In the genomic region with DNA sequence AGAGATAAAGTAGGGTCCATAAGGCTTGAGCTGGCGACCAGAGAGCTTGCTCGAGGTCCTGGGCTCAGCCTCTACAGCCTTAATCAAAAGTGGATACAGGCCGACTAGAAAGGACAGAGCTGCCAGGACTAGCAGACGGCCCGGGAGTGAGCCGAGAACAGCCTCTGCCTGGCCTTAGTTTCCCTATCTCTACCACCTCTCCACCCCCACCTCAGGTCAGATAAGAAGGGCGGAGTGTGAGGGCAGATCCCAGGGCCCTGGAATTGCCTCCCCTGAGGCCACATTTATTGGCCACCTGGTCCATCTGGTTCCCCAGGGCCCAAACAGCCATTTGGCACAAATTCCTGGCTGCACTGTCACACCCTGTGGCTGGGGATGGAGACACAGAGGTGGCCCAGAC, we compare ENCODE assay signal across 9 mouse cellular contexts. TPM values are rescaled to one million over a fixed set of nuclear protein-coding genes. Genes with fewer than 3 reads are reported as not detected.
A peak's percentile ranks its signal among the peaks of the same experiment; 100 is the strongest.
DNase-seq lines count a peak whose midpoint lies in the region; ATAC-seq and TF ChIP-seq lines count a peak whose summit lies in the region.
"Had no signal": no experiment of that assay in that cellular context is flagged by ENCODE, and none has a peak within 500 bp of the region (broad histone marks: within the 10 kb centered on the region; RNA-seq: fewer than 3 reads in every experiment).

No protein-coding gene starts in this region.

- H3K4me1 ChIP-seq in limb, embryonic 11.5 days (ENCODE audit: control insufficient read depth, insufficient read depth, low read length), result peaks cover 15% of the 10 kb centered on the region
- H3K4me1 ChIP-seq in limb, embryonic 10.5 days, result peaks cover 43% of the 10 kb centered on the region
- peaks cover 54% of the 10 kb centered on the region for H3K4me1 ChIP-seq in heart, embryonic 13.5 days

- no peak for ATAC-seq in limb, embryonic 11.5 days (ENCODE audit: insufficient number of reproducible peaks, low FRiP score, low TSS enrichment, low read depth)
- no peak for ATAC-seq in heart, embryonic 13.5 days (ENCODE audit: extremely low read depth, insufficient number of reproducible peaks, low FRiP score, low TSS enrichment)

- H3K27ac ChIP-seq in limb, embryonic 11.5 days (replicated peaks; ENCODE audit: low read depth, low read length), result no peak overlapping the region
- no peak overlapping the region for H3K27ac ChIP-seq in limb, embryonic 10.5 days
- H3K27ac ChIP-seq in heart, embryonic 13.5 days (replicated peaks), result 0 out of 2 replicates have a peak overlapping the region, but pooled peaks have one; percentile 24
- H3K27ac ChIP-seq: midbrain, embryonic 10.5 days had no signal

- H3K27me3 ChIP-seq in limb, embryonic 11.5 days (ENCODE audit: control insufficient read depth, insufficient read depth, low read length), result no peaks in the 10 kb centered on the region
- H3K27me3 ChIP-seq in limb, embryonic 10.5 days (ENCODE audit: low read depth, poor library complexity, severe bottlenecking), result no peaks in the 10 kb centered on the region
- H3K27me3 ChIP-seq in heart, embryonic 13.5 days (replicated peaks), result no peaks in the 10 kb centered on the region
- no peaks in the 10 kb centered on the region for H3K27me3 ChIP-seq in myocyte (ENCODE audit: control insufficient read depth, insufficient read depth, insufficient read length)

- no peak overlapping the region for H3K9ac ChIP-seq in limb, embryonic 11.5 days (ENCODE audit: low read length)
- peak overlapping the region; percentile 63 for H3K9ac ChIP-seq in heart, embryonic 13.5 days

- no peaks in the 10 kb centered on the region for H3K9me3 ChIP-seq in limb, embryonic 11.5 days (ENCODE audit: control insufficient read depth, low read length)
- H3K9me3 ChIP-seq in limb, embryonic 10.5 days (replicated peaks), result no peaks in the 10 kb centered on the region
- no peaks in the 10 kb centered on the region for H3K9me3 ChIP-seq in heart, embryonic 13.5 days
- H3K9me3 ChIP-seq: midbrain, embryonic 10.5 days had no signal

- no peak overlapping the region for H3ac ChIP-seq in myocyte (ENCODE audit: control insufficient read depth, insufficient read length)

- no peak overlapping the region for H3K4me2 ChIP-seq in limb, embryonic 11.5 days (ENCODE audit: low read depth, severe bottlenecking)
- peak overlapping the region; percentile 28 for H3K4me2 ChIP-seq in heart, embryonic 13.5 days
- H3K4me2 ChIP-seq in myocyte (ENCODE audit: low read depth), result peak overlapping the region; percentile 6

- DNase-seq in limb, embryonic 11.5 days (ENCODE audit: low spot score), result no peak
- no peak for DNase-seq in limb, embryonic 10.5 days (ENCODE audit: low spot score)
- DNase-seq in brain, adult 2 months (ENCODE audit: low read depth, low spot score), result peak; percentile 45
- DNase-seq in frontal cortex, postnatal 36 days (ENCODE audit: low spot score in 2 of 2), result no peak
- no peak for DNase-seq in yolk sac, embryonic 10.5 days (ENCODE audit: low spot score)
- DNase-seq: kidney, adult 9 months had no signal

- TF ChIP-seq POLR2A in myocyte (IDR thresholded peaks at IDR 0.05; ENCODE audit: insufficient read length, low read depth), result no peak

- WGBS in limb, embryonic 11.5 days, result 46% methylated on average over 7 of the region's 7 CpGs
- 69% methylated on average over 7 of the region's 7 CpGs for WGBS in limb, embryonic 10.5 days
- 18% methylated on average over 7 of the region's 7 CpGs for WGBS in heart, embryonic 13.5 days

- peaks cover 23% of the 10 kb centered on the region for H3K36me3 ChIP-seq in limb, embryonic 11.5 days (ENCODE audit: control insufficient read depth, insufficient read depth, low read length)
- peaks cover 82% of the 10 kb centered on the region for H3K36me3 ChIP-seq in limb, embryonic 10.5 days
- H3K36me3 ChIP-seq in heart, embryonic 13.5 days, result peaks cover 76% of the 10 kb centered on the region
- peaks cover 22% of the 10 kb centered on the region for H3K36me3 ChIP-seq in myocyte (ENCODE audit: control insufficient read depth, insufficient read depth)

- H3K79me2 ChIP-seq in myocyte (ENCODE audit: control insufficient read depth, insufficient read depth), result peaks cover 53% of the 10 kb centered on the region

- H3K4me3 ChIP-seq in limb, embryonic 11.5 days (ENCODE audit: low read depth, low read length), result 0 out of 2 replicates have a peak overlapping the region, but pooled peaks have one; percentile 6
- H3K4me3 ChIP-seq in limb, embryonic 10.5 days, result no peak overlapping the region
- no peak overlapping the region for H3K4me3 ChIP-seq in heart, embryonic 13.5 days
- H3K4me3 ChIP-seq in myocyte, result no peak overlapping the region
- H3K4me3 ChIP-seq: midbrain, embryonic 10.5 days had no signal

TF ChIP-seq in myocyte, 11 proteins besides CTCF, POLR2A, EP300 and RAD21:
- TF ChIP-seq USF1 (IDR thresholded peaks at IDR 0.05; ENCODE audit: low read depth) (no peak), CEBPB (IDR thresholded peaks at IDR 0.05; ENCODE audit: insufficient read depth, poor library complexity, severe bottlenecking) (no peak), REST (IDR thresholded peaks at IDR 0.05; ENCODE audit: insufficient read depth, insufficient read length) (no peak), TCF12 (IDR thresholded peaks at IDR 0.05; ENCODE audit: insufficient read depth, poor library complexity, severe bottlenecking) (peak; percentile 22), MAX (IDR thresholded peaks at IDR 0.05; ENCODE audit: low read depth) (no peak), E2F4 (IDR thresholded peaks at IDR 0.05; ENCODE audit: insufficient read depth) (no peak), TCF3 (IDR thresholded peaks at IDR 0.05; ENCODE audit: insufficient read length, low read depth) (peak; percentile 56), SRF (IDR thresholded peaks at IDR 0.05; ENCODE audit: control insufficient read depth, insufficient read length, low read depth) (no peak), MYOG (IDR thresholded peaks at IDR 0.05; ENCODE audit: control insufficient read depth in 1 of 3, insufficient read depth in 1 of 3, insufficient read length in 2 of 3, low read depth in 2 of 3) (peak in 2 of 3 experiments; percentile 85 to 94), MYOD1 (IDR thresholded peaks at IDR 0.05; ENCODE audit: control insufficient read depth in 1 of 3, insufficient read length in 2 of 3, low read depth in 2 of 3) (peak; percentile 33 to 83 (median 77)), POLR2AphosphoS2 (IDR thresholded peaks at IDR 0.05; ENCODE audit: insufficient read length, low read depth) (peak; percentile 24)

RNA-seq across cellular contexts. Expression of a gene that starts 6.5 kb away (rescaled TPM):
- polyA plus RNA-seq in limb, embryonic 11.5 days (2014; fragmentation: Nextera tagmentation; extraction: Ambion mirVana), result 62.3 and 65.6 TPM in 2 replicates
- polyA plus RNA-seq in limb, embryonic 10.5 days (2016; fragmentation: Nextera tagmentation; extraction: Ambion mirVana), result 68.1 and 75.7 TPM in 2 replicates
- 81.2 and 81.7 TPM in 2 replicates for polyA plus RNA-seq in heart, embryonic 13.5 days (2015; fragmentation: Nextera tagmentation; extraction: Ambion mirVana)
- 189 TPM for polyA plus RNA-seq in myocyte (2012; fragmentation: generic; extraction: Trizol)

RNA-seq across cellular contexts. Expression of a gene that starts 14.7 kb away (rescaled TPM):
- 0.24 TPM in 1 of 2 replicates, not detected in the other for polyA plus RNA-seq in limb, embryonic 11.5 days (2014; fragmentation: Nextera tagmentation; extraction: Ambion mirVana)
- polyA plus RNA-seq in limb, embryonic 10.5 days (2016; fragmentation: Nextera tagmentation; extraction: Ambion mirVana), result 0.16 and 0.39 TPM in 2 replicates
- polyA plus RNA-seq in heart, embryonic 13.5 days (2015; fragmentation: Nextera tagmentation; extraction: Ambion mirVana), result not detected in 2 replicates
- 0.42 TPM for polyA plus RNA-seq in myocyte (2012; fragmentation: generic; extraction: Trizol)

RNA-seq across cellular contexts. Expression of a gene that starts 17.3 kb away (rescaled TPM):
- polyA plus RNA-seq in limb, embryonic 11.5 days (2014; fragmentation: Nextera tagmentation; extraction: Ambion mirVana), result 9.0 and 10.0 TPM in 2 replicates
- 5.5 and 5.6 TPM in 2 replicates for polyA plus RNA-seq in limb, embryonic 10.5 days (2016; fragmentation: Nextera tagmentation; extraction: Ambion mirVana)
- 26.1 and 29.3 TPM in 2 replicates for polyA plus RNA-seq in heart, embryonic 13.5 days (2015; fragmentation: Nextera tagmentation; extraction: Ambion mirVana)
- 340 TPM for polyA plus RNA-seq in myocyte (2012; fragmentation: generic; extraction: Trizol)

RNA-seq across cellular contexts. Expression of a gene that starts 37.0 kb away (rescaled TPM):
- polyA plus RNA-seq in limb, embryonic 11.5 days (2014; fragmentation: Nextera tagmentation; extraction: Ambion mirVana), result 42.9 and 43.2 TPM in 2 replicates
- 45.7 and 48.7 TPM in 2 replicates for polyA plus RNA-seq in limb, embryonic 10.5 days (2016; fragmentation: Nextera tagmentation; extraction: Ambion mirVana)
- polyA plus RNA-seq in heart, embryonic 13.5 days (2015; fragmentation: Nextera tagmentation; extraction: Ambion mirVana), result 35.2 and 38.4 TPM in 2 replicates
- polyA plus RNA-seq in myocyte (2012; fragmentation: generic; extraction: Trizol), result 29.8 TPM

RNA-seq across cellular contexts. Expression of a gene that starts 44.7 kb away (rescaled TPM):
- 0.06 TPM in 1 of 2 replicates, not detected in the other for polyA plus RNA-seq in limb, embryonic 11.5 days (2014; fragmentation: Nextera tagmentation; extraction: Ambion mirVana)
- polyA plus RNA-seq in limb, embryonic 10.5 days (2016; fragmentation: Nextera tagmentation; extraction: Ambion mirVana), result 0.04 and 0.11 TPM in 2 replicates
- 0.14 and 0.16 TPM in 2 replicates for polyA plus RNA-seq in heart, embryonic 13.5 days (2015; fragmentation: Nextera tagmentation; extraction: Ambion mirVana)
- polyA plus RNA-seq in myocyte (2012; fragmentation: generic; extraction: Trizol), result 0.82 TPM

Comparison
In these comparisons a context has a peak if more than half of its experiments do, and no peak if none do; other contexts are left out.
1. RNA of a gene that starts 17.3 kb away (polyA plus RNA-seq): 340 TPM in myocyte (single experiment); 26.1 to 29.3 TPM in heart, embryonic 13.5 days, 9.0 to 10.0 TPM in limb, embryonic 11.5 days and 5.5 to 5.6 TPM in limb, embryonic 10.5 days; every median in the first group is over 10 times any median in the second.